Mouse (Mus musculus) thymus, postnatal 25 days (tissue): ENCODE data around the gene Tnip3.
A peak's percentile ranks its signal among the peaks of the same experiment; 100 is the strongest.

Source experiments
- DNase-seq: peaks from one replicate; pipeline ENCODE4 v3.0.0; 2022

Tnip3 gene

GRCm38 (mm10) chr6:65525192-65525591 lies at the start of gene Tnip3:
Gene Tnip3 (plus strand): TSS chr6:65525313.
- no peak for DNase-seq

GRCm38 (mm10) chr6:65498786-65499185 lies 26.3 kb upstream of the Tnip3 start:
- no peak for DNase-seq

- DNase-seq = peak; percentile 77
These were observed 15.0 kb upstream of the Tnip3 start for GRCm38 (mm10) chr6:65510051-65510669.

- no peak for DNase-seq
These were observed 11.3 kb upstream of the Tnip3 start for GRCm38 (mm10) chr6:65513813-65514212.

- DNase-seq = no peak
These were observed 8.4 kb upstream of the Tnip3 start for GRCm38 (mm10) chr6:65516759-65517158.

- no peak for DNase-seq
These were observed 4.3 kb upstream of the Tnip3 start for GRCm38 (mm10) chr6:65520821-65521220.

GRCm38 (mm10) chr6:65527892-65528291 lies 2.8 kb downstream of the Tnip3 start:
- no peak for DNase-seq

GRCm38 (mm10) chr6:65531232-65531848 lies 6.2 kb downstream of the Tnip3 start:
- DNase-seq = no peak

- no peak for DNase-seq
These were observed 8.6 kb downstream of the Tnip3 start for GRCm38 (mm10) chr6:65533687-65534086.

GRCm38 (mm10) chr6:65537327-65537884 lies 12.3 kb downstream of the Tnip3 start:
- DNase-seq = no peak

GRCm38 (mm10) chr6:65538022-65538652 lies 13.0 kb downstream of the Tnip3 start:
- DNase-seq = no peak

GRCm38 (mm10) chr6:65538921-65539320 lies 13.8 kb downstream of the Tnip3 start:
- DNase-seq = no peak

GRCm38 (mm10) chr6:65540138-65540537 lies 15.0 kb downstream of the Tnip3 start:
- no peak for DNase-seq

GRCm38 (mm10) chr6:65541094-65541493 lies 16.0 kb downstream of the Tnip3 start:
- DNase-seq = no peak

GRCm38 (mm10) chr6:65542391-65542790 lies 17.3 kb downstream of the Tnip3 start:
- no peak for DNase-seq

GRCm38 (mm10) chr6:65542913-65543312 lies 17.8 kb downstream of the Tnip3 start:
- no peak for DNase-seq

GRCm38 (mm10) chr6:65563887-65564656 lies 39.0 kb downstream of the Tnip3 start:
- DNase-seq = peak; percentile 6

- peak; percentile 16 for DNase-seq
These were observed 39.5 kb downstream of the Tnip3 start for GRCm38 (mm10) chr6:65564657-65565039.

- DNase-seq = peak; percentile 31
These were observed 44.6 kb downstream of the Tnip3 start for GRCm38 (mm10) chr6:65569741-65570140.

- DNase-seq = no peak
These were observed 53.2 kb downstream of the Tnip3 start for GRCm38 (mm10) chr6:65578151-65578973.

GRCm38 (mm10) chr6:65583029-65583428 lies 57.9 kb downstream of the Tnip3 start:
- no peak for DNase-seq

GRCm38 (mm10) chr6:65584870-65585332 lies 59.8 kb downstream of the Tnip3 start:
- DNase-seq = no peak
